Mouse (Mus musculus): ENCODE data around the gene Rlim.

DNA sequence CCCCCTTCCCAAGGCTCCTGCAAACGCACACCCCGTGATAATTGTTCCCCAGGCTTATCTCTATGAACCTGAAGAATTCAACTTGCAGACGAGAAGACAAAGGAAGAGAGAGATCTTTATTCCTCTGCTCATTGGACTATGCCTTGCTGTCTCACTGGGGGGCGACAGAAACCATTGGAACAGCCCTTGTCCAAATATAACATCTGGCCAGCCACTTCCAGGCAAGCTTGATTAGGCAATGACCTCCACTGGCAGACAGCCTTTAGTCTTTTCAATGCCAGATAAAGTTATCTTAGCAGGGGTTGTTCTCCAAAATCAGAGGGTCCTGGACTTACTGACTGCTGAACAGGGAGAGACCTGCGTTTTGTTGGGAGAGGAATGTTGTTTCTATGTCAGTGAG, 62.1 kb downstream of the Rlim start:
- no peak for TF ChIP-seq ZC3H11A (IDR thresholded peaks at IDR 0.05; ENCODE audit: borderline replicate concordance, low read depth, low read length)
- TF ChIP-seq HCFC1 (IDR thresholded peaks at IDR 0.05; ENCODE audit: borderline replicate concordance, insufficient read depth, low read length), result no peak
- no peak for TF ChIP-seq CHD2 (IDR thresholded peaks at IDR 0.05; ENCODE audit: low read depth, low read length)
